Mouse (Mus musculus) adrenal gland, postnatal 25 days (tissue): ENCODE results near the gene Adamts3. TPM values are rescaled to one million over a fixed set of nuclear protein-coding genes. Genes with fewer than 3 reads are reported as not detected.
A peak's percentile ranks its signal among the peaks of the same experiment; 100 is the strongest.

ENCODE experiments used
- DNase-seq: peaks from one replicate; pipeline ENCODE4 v3.0.0; 2021; ENCODE audit warnings: mixed read lengths
- total RNA-seq: library from RNA; stranded (reverse); gene quantifications from 2 replicates; pipeline ENCODE4 v1.2.3, GENCODE M21; 2021

Adamts3 gene
- total RNA-seq, 1 experiment from 2014 or later, result 8.5 TPM

GRCm38 (mm10) chr5:89709459-89709858 is 173.7 kb downstream of the Adamts3 start:
- DNase-seq, result no peak

GRCm38 (mm10) chr5:89704264-89704663 is 178.9 kb downstream of the Adamts3 start:
- DNase-seq, result peak; percentile 53

GRCm38 (mm10) chr5:89701241-89702007 is 181.7 kb downstream of the Adamts3 start:
- peak; percentile 72 for DNase-seq

GRCm38 (mm10) chr5:89687826-89688225 is 195.3 kb downstream of the Adamts3 start:
- DNase-seq, result no peak

- peak; percentile 18 for DNase-seq
Observed at GRCm38 (mm10) chr5:89679871-89680536, 203.1 kb downstream of the Adamts3 start.

GRCm38 (mm10) chr5:89678148-89678547 is 205.0 kb downstream of the Adamts3 start:
- DNase-seq, result no peak

- DNase-seq, result no peak
Observed at GRCm38 (mm10) chr5:89674066-89674848, 208.9 kb downstream of the Adamts3 start.

GRCm38 (mm10) chr5:89672950-89673349 is 210.2 kb downstream of the Adamts3 start:
- DNase-seq, result no peak

GRCm38 (mm10) chr5:89654327-89654726 is 228.8 kb downstream of the Adamts3 start:
- no peak for DNase-seq

GRCm38 (mm10) chr5:89653862-89654261 is 229.3 kb downstream of the Adamts3 start:
- DNase-seq, result no peak

GRCm38 (mm10) chr5:89646940-89647339 is 236.2 kb downstream of the Adamts3 start:
- DNase-seq, result no peak

- DNase-seq, result no peak
Observed at GRCm38 (mm10) chr5:89635434-89635833, 247.7 kb downstream of the Adamts3 start.

GRCm38 (mm10) chr5:89631599-89631998 is 251.5 kb downstream of the Adamts3 start:
- no peak for DNase-seq
